Mouse (Mus musculus) limb, embryonic 12.5 days (tissue): ENCODE data around the gene Degs1. TPM values are rescaled to one million over a fixed set of nuclear protein-coding genes. Genes with fewer than 3 reads are reported as not detected.

ENCODE experiments used
- ATAC-seq: fragments of 200-750 bp; cut with Nextera tagmentation; 2 replicates; pipeline ENCODE4 v1.8.0; 2017; ENCODE audit warnings: low read depth, moderate TSS enrichment; ENCODE audit not compliant: insufficient number of reproducible peaks, insufficient read depth, low FRiP score, low TSS enrichment
- H3K27ac ChIP-seq: fragments of 300-500 bp; sonication (generic); 2 replicates; pipeline ENCODE4 v1.5.1; 2016; ENCODE audit warnings: mild to moderate bottlenecking, moderate library complexity
- H3K27me3 ChIP-seq: fragments of 300-500 bp; sonication (generic); 2 replicates; pipeline ENCODE4 v1.6.1; 2016; ENCODE audit warnings: mild to moderate bottlenecking, moderate library complexity
- H3K36me3 ChIP-seq: fragments of 300-500 bp; sonication (generic); 2 replicates; pipeline ENCODE4 v1.6.1; 2016; ENCODE audit warnings: mild to moderate bottlenecking, moderate library complexity
- H3K4me1 ChIP-seq: fragments of 300-500 bp; sonication (generic); replicated peaks from 2 replicates; pipeline ENCODE4 v1.6.1; 2016
- H3K4me2 ChIP-seq: fragments of 300-500 bp; sonication (generic); 2 replicates; pipeline ENCODE4 v1.6.1; 2016; ENCODE audit warnings: mild to moderate bottlenecking, moderate library complexity
- H3K4me3 ChIP-seq: fragments of 300-500 bp; sonication (generic); replicated peaks from 2 replicates; pipeline ENCODE4 v1.5.1; 2016; ENCODE audit warnings: mild to moderate bottlenecking
- H3K9ac ChIP-seq: fragments of 300-500 bp; sonication (generic); replicated peaks from 2 replicates; pipeline ENCODE4 v1.6.1; 2016; ENCODE audit warnings: mild to moderate bottlenecking, moderate library complexity
- H3K9me3 ChIP-seq: fragments of 300-500 bp; sonication (generic); 2 replicates; pipeline ENCODE4 v1.6.1; 2016; ENCODE audit warnings: mild to moderate bottlenecking, moderate library complexity
- WGBS: fragments of 180-500 bp; shearing (Covaris S2); methylation state at CpG from one replicate; pipeline ENCODE4 v1.1.7; 2016; 5-methylcytosine and 5-hydroxymethylcytosine counted together
- polyA plus RNA-seq: library from polyadenylated mRNA; unstranded; fragments of >200 nt; fragmentation: Nextera tagmentation; extraction: Ambion mirVana; gene quantifications from 2 replicates; pipeline ENCODE4 v1.2.1, GENCODE M21; 2016

Gene Degs1
- polyA plus RNA-seq, 1 experiment from 2014 or later = 67.5 TPM

DNA sequence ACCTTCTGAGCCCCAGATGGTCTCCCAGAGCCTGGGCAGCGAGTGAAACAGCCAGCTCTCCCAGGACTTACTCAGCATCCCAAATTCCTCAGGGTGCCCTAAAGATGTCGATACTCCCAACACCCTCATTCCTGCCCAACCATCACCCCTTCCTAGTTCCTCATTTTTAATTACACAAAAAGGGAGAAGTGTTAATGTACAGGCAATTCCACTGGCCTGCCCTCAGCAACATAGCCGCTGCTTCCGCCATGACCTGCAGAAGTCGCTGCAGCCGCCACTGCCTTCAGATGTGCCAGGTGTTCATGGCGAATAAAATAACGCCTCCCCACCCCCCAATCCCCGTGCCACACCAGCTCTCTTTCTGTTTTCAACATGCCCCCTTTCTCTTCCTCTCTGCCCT lies 56.3 kb downstream of the Degs1 start:
- Histone ChIP-seq H3K27ac (no peak overlapping the region), H3K36me3 (no peaks in the 10 kb centered on the region), H3K27me3 (no peaks in the 10 kb centered on the region), H3K9ac (no peak overlapping the region), H3K4me2 (no peak overlapping the region), H3K4me3 (no peak overlapping the region), H3K4me1 (peaks cover 21% of the 10 kb centered on the region; the same call in 1 of the 2 replicates), H3K9me3 (0 out of 2 replicates have a peak, but pooled peaks cover 11% of the 10 kb centered on the region)
- no peak for ATAC-seq
- WGBS = 82% methylated on average over 9 of the region's 9 CpGs

Other genes with a start within 250 kb of the Degs1 start
- 176 and 183 TPM in 2 replicates for gene Srp9, start 158.1 kb downstream of the Degs1 start, polyA plus RNA-seq
- not detected in 2 replicates for gene Vmn1r1, start 118.3 kb downstream of the Degs1 start, polyA plus RNA-seq
- 26.9 and 28.1 TPM in 2 replicates for gene Fbxo28, start 58.8 kb upstream of the Degs1 start, polyA plus RNA-seq
- gene Trp53bp2, start 126.4 kb upstream of the Degs1 start, polyA plus RNA-seq = 29.7 and 34.7 TPM in 2 replicates
- gene Capn2, start 234.8 kb upstream of the Degs1 start, polyA plus RNA-seq = 134 TPM in 2 replicates